Mouse (Mus musculus) embryo, embryonic 10.5 days (tissue): ENCODE results near the gene Gm49387.

Experiments used
- DNase-seq: peaks from one replicate; pipeline ENCODE4 v3.0.0-alpha.2; 2015; ENCODE audit warnings: low spot score

Gm49387 gene

DNA sequence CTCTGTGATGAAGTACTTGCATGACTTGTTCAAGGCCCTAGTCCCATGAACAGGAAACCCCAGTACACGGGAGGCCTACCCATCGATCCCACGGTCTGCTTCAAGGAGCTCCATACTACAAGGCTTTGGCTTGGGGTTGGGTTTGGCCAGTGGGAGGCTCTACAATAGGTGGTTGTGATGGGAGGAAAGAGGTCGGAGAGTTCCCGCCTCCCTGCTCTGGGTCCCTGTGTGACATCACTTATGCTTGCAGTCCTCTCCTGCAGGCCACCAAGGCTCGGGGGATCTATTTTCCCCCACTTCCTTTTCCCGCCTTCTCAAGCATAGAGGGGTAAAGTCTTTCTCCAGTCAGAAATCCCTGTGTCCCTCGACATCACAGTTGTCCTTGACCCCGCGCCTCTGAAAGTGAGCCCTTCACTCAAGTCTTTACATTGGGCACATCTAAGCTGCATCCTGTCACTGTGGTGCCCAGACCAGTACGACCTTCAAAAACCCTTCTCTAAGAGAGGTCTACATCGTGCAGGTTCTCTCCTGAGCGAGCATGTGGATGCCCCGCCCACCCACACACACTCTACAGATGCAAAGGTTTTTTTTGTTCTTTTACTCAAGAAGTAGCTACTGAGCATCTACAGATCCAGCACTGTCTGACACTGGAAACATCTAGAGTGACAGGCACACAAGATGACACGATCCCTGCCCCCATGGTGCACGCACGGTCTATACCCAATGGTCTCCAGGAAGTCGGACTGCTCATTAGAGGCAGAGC lies 65.6 kb downstream of the Gm49387 start:
- DNase-seq: no peak

- DNase-seq: no peak
Observed at GRCm38 (mm10) chr14:31572561-31573175, 68.0 kb downstream of the Gm49387 start.

DNA sequence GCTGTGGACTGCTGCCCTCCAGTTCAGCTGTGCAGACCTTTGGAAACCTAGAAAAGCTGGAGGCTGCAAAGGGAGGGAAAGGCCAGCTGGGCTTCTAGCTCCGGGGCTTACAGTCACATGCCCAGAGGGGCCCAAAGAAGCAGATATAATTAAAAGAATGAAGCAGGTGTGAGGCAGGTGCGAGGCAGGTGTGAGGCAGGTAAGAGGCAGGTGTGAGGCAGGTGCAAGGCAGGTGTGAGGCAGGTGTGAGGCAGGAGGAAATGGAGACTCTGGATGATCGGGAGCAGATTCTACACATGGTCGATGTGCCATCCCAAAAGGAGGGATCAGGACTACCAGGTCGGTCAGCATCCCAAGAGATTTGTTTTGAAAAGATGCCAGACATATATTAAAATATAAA lies 69.3 kb downstream of the Gm49387 start:
- no peak for DNase-seq

DNA sequence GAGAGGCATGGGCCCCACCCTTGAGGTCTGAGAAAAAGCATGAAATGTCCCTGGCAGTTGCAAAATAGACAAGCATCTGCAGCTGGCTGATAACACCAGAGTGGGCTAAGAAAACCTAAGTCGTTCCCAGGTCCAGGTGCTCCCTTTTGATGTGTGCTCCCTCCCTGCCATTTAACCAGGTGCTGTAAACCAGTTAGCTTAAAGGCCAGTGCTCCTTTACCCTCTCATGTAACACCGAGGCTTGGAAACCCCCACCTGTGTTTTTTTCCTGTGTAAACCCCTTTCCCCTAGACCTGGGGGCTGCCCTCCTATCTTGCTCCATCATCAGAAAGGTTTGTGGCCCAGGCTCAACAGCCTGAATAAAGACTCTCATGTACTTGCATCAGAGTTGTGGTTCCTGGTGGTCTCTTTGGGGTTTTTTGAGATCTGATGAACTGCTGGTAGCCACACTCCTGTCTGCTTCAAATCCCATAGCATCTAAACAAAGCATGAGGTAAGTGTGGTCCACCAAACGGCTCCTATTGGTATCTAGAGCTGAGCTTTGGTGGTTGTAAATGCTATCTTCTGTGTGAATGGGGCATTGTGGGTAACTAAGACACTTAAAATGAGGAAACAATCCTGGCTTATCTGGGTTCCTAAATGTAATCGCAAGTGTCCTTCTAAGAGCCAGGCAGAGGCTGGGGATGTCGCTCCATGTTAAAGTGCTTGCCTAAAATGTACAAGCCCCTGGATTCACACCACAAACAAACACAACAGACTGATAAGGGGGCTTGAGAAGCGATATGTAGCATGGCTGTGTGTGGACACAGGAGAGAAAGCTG lies 70.3 kb downstream of the Gm49387 start:
- no peak for DNase-seq

GRCm38 (mm10) chr14:31569151-31569631 lies 71.5 kb downstream of the Gm49387 start:
- DNase-seq: peak; percentile 21

DNA sequence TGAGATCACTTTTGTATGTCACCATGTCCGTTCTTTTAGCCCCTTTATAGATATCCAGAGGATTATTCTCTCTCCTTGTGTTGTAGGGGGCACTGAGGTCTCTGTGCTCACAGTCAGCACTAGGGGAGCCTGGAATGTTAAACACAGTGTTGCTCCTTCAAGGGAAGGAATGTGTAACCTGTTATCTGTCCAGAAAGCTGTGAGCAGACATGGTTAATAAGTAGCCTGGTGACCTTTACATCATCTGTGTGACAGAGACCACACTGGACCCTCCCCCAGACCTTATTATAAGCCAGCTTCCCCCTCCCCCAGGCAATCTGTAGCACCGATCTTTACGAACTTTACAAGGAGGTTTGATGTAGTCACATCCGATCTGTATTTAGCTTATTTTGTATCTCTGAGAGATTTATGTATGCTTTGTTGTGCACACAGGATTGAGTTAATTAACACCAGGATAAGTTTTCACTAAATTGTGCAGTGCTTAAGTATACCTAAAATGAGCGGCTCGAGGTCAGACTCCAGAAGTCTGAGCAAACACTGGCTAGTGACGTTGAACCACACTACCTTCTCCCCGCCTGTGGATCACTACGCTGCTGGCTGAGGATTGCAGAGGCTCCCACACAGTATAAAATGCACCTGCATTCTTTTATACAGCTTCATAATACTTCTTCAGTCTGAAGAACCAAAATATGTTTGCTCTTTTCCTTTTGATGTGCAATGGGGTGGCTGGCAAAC lies 75.0 kb downstream of the Gm49387 start:
- DNase-seq: peak; percentile 31

- peak; percentile 74 for DNase-seq
Observed at GRCm38 (mm10) chr14:31564452-31565179, 76.1 kb downstream of the Gm49387 start.

DNA sequence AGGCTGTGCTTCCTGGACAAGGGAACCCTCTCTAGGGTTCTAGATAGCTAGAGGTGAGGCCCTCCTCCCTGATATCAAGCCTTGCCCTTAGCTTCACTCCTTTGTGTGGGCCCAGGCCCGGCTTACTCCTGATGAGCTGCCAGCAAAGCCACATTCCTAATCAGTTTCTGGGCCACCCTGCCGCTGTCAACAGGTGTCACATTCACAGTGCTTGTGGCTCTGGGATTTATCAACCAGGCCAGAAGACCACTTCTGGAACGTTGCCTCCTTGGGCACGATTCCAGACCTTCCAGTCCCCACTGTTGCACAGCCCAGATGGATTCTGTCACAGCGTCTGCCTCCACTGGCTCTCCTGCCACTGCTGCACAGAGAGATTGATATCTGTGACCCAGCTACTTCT lies 79.8 kb downstream of the Gm49387 start:
- DNase-seq: no peak

DNA sequence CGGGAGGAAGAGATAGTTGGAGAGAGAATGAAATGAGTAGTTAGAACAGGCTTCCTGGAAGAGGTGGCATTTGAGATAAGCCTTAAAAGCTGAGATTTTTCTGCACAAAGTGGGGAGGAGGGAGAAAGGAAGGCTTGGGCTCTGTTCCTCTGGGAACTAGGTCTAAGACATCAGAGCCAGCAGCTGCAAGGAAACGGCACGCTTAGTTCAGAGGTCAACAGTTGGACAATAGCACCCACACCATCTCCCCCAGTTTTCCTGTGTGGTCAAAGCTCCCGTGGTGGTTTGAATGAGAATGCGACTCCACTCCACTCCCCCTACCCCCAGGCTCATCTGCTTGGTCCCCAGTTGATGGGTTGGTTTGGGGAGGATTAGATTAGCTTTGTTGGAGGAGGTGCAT lies 81.5 kb downstream of the Gm49387 start:
- DNase-seq: no peak

- DNase-seq: no peak
Observed at GRCm38 (mm10) chr14:31557784-31558183, 82.9 kb downstream of the Gm49387 start.

- no peak for DNase-seq
Observed at GRCm38 (mm10) chr14:31557273-31557672, 83.4 kb downstream of the Gm49387 start.

DNA sequence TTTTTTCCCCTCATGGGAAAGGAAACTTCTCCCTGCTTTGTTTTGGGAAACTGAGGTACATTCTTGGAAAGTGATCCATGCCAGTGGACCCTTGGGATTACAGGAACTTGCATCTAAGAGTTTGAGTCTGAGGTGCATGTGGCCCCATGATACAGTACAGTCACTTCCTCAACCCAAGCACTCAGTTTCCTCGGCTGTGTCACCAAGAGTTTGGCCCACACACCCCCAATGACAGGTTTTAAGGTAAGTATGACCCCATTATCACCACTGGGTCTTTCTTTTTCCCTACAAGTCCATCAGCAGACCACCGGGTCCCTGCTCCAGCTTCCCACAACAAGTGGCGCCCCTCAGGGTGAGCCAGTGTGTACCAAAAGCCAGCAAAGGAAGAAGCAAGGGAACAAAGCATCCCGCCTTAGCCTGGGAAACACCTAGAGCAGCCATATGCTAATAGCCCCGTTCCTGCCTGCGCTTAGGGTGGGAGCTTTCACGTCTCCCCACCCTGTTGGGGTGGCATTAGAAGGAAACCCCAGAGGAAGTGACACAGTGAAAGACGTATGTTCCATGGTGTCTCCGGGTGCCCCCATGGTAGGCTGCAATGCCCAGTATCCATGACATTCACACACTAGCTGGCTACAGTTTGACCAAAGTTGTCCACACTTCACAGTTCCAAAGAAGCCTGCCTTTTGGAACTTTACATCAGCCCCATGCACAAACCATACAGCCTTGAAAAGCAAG lies 84.0 kb downstream of the Gm49387 start:
- DNase-seq: no peak

- DNase-seq: no peak
Observed at GRCm38 (mm10) chr14:31555963-31556434, 84.7 kb downstream of the Gm49387 start.

- DNase-seq: no peak
Observed at GRCm38 (mm10) chr14:31555021-31555420, 85.7 kb downstream of the Gm49387 start.

DNA sequence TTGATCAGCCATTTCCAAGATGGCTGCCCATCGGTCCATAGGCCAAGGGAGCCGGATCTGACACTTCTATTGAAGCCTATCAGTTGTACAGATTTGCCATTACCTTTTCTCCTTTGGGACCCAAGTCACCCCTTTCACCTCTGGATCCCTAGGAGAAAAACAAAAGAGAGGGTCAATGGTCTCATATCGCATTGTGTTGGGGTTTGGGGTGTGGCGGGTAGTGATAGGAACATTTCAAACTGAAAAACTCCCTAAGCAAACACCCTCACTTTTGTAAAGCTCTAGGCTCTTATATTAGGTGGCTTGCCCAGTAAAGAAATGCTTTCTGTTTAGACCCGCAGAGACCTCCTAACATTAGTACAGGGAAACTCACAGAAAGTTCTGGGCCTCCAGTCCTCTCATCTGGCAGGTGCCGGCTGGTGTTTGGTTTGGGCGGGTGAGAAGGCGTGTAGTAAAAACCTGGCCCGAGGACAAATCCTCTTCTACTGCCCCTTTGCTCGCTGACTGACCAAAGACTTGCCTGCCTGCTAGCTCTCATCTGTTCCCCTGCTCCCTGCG lies 96.7 kb downstream of the Gm49387 start:
- DNase-seq: no peak

GRCm38 (mm10) chr14:31537298-31537697 lies 103.4 kb downstream of the Gm49387 start:
- DNase-seq: no peak

DNA sequence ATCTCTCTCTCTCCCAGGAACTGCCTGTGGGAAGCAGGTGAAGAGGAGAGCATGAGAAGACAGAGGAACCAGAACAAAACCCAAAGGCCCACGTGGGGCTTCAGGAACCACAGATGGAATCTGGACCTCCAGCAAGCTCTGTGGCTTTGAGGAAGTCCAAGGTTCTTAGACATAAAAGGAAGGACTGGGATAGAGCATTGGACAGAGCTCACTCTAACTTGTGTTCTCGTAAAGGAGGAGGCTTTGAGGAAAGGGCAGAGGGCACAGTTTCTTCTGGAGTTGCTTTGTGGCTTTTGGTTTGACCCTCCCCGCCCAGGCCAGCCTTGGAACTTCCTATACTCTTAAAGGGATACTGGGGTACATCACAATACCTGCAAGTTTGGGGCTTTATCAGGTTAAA lies 108.0 kb downstream of the Gm49387 start:
- DNase-seq: no peak

GRCm38 (mm10) chr14:31531506-31532148 lies 109.1 kb downstream of the Gm49387 start:
- DNase-seq: peak; percentile 21

DNA sequence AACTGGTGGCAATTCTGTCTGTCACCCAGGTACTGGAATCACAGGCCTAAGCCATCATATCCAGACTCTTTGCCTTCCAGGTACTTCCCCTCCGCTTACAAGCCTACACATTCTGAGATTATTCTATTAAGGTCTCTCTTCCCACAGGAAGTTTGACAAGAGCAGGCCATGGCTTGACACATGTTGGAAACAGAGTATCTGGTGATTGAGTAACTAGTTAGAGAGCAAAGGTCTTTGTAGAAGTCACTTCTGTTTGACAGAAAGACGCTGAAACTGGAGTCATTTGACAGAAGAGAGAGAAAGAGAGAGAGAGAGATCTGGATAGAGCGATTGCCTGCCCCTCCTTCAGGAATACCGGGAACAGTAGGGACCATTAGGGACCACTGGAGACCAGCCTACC lies 109.8 kb downstream of the Gm49387 start:
- DNase-seq: no peak
